Mouse (Mus musculus): ENCODE measurements at regions not wholly inside any gene's neighbourhood (a gene's known extent, or its start where the extent isn't known, plus 50 kb on each side); places are given as distances from the start of the nearest gene placed in this dataset.
A peak's percentile ranks its signal among the peaks of the same experiment; 100 is the strongest.

DNA sequence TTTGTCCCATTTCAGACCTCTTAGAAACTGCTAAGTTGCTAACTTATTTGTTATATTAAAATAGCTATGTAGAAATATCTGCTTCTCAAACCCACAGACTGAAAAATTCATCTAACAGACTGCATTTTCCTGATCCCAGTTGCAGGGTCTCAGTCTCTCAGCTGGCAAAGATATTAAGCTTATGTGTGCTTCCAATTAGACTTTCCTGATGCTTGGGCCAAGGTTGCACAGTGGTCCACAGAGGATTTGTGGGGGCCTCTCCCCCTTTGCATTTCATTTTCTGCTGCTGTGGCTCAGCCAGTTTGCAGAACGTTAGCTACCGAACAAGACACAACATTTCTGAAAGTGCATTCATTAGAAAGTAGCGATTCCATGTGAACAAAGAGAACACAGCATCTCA lies 457.4 kb downstream of the Plcl1 start:
- no peak overlapping the region for H3K4me3 ChIP-seq
- H3K36me3 ChIP-seq: no peaks in the 10 kb centered on the region
- no peak for ATAC-seq (ENCODE audit: low FRiP score, low read depth)
- no peaks in the 10 kb centered on the region for H3K9me3 ChIP-seq
- no peak overlapping the region for H3K27ac ChIP-seq (replicated peaks)
- no peaks in the 10 kb centered on the region for H3K4me1 ChIP-seq (replicated peaks)
- H3K4me2 ChIP-seq: no peak overlapping the region
- H3K27me3 ChIP-seq: no peaks in the 10 kb centered on the region
- no peak overlapping the region for H3K9ac ChIP-seq
- WGBS: 48% methylated on average over 3 of the region's 3 CpGs

DNA sequence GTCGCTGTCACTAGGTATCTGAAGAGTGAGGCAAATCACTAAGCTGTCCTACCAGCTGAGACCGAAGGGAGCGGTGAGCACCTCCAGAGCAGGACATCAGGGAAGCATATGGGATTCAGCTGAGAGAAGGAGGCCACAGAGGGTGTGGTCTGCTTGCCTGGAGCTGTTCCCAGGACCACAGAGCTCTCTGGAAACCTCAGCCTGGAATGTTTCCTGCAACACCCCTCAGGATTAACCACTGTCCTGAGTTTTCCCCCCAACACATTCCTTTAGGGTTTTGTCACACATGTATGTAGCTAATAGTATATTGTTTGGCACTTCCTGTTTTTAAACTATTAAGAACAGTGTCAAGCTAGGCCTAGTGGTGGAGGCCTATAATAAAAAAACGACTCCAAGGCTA lies 459.6 kb downstream of the Plcl1 start:
- Histone ChIP-seq H3K4me1 (replicated peaks) (no peaks in the 10 kb centered on the region), H3K27ac (replicated peaks) (no peak overlapping the region), H3K4me2 (no peak overlapping the region), H3K9ac (no peak overlapping the region), H3K27me3 (no peaks in the 10 kb centered on the region), H3K4me3 (no peak overlapping the region), H3K36me3 (no peaks in the 10 kb centered on the region), H3K9me3 (no peaks in the 10 kb centered on the region)
- 82% methylated on average over 4 of the region's 4 CpGs for WGBS
- no peak for ATAC-seq (ENCODE audit: low FRiP score, low read depth)

DNA sequence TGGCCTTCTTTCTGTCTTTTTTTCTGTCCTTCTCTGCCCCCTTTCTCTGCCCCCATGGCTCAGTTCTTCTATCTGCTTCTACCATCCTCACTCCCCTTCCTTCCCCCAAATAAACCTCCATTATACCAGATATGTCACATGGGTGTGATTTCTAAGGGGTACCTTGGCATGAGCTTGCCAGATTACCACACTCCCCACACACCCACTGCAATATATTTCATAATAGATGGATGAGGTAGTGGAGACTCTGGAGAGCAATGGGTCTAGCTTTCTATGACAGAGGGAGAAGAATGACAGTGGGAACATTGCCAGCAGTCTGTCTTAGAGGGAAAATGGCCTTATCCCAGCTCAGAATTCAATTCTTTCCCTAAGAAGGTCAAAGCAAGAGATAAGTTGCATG lies 461.0 kb downstream of the Plcl1 start:
- Histone ChIP-seq H3K9ac (no peak overlapping the region), H3K4me2 (no peak overlapping the region), H3K9me3 (no peaks in the 10 kb centered on the region), H3K27ac (replicated peaks) (no peak overlapping the region), H3K4me3 (no peak overlapping the region), H3K36me3 (no peaks in the 10 kb centered on the region), H3K27me3 (no peaks in the 10 kb centered on the region), H3K4me1 (replicated peaks) (no peaks in the 10 kb centered on the region)
- no peak for ATAC-seq (ENCODE audit: low FRiP score, low read depth)

DNA sequence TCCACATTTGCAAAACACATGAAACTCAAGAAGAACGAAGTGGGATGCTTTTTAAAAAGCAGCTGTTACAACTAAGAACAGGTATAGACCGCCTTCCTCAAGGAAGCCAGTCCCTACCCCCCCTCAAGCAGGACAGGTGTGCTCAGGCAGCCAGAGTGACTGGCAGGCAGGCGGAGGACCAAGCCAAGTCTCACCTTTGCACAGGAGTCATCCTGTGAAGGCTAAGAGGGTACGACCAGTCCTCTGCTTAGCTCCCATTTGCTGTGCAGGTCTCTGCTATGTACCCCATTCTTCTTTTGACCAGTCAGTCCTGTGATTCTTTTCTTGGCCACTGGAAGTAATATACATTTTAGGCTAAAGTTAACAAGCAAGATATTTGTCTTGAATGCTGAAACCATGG lies 467.9 kb downstream of the Plcl1 start:
- H3K9ac ChIP-seq: no peak overlapping the region
- ATAC-seq (ENCODE audit: low FRiP score, low read depth): no peak
- no peaks in the 10 kb centered on the region for H3K9me3 ChIP-seq
- no peak overlapping the region for H3K4me3 ChIP-seq
- H3K27me3 ChIP-seq: no peaks in the 10 kb centered on the region
- no peaks in the 10 kb centered on the region for H3K36me3 ChIP-seq
- no peaks in the 10 kb centered on the region for H3K4me1 ChIP-seq (replicated peaks)
- 92% methylated on average over 4 of the region's 4 CpGs for WGBS
- H3K27ac ChIP-seq (replicated peaks): no peak overlapping the region
- H3K4me2 ChIP-seq: no peak overlapping the region

DNA sequence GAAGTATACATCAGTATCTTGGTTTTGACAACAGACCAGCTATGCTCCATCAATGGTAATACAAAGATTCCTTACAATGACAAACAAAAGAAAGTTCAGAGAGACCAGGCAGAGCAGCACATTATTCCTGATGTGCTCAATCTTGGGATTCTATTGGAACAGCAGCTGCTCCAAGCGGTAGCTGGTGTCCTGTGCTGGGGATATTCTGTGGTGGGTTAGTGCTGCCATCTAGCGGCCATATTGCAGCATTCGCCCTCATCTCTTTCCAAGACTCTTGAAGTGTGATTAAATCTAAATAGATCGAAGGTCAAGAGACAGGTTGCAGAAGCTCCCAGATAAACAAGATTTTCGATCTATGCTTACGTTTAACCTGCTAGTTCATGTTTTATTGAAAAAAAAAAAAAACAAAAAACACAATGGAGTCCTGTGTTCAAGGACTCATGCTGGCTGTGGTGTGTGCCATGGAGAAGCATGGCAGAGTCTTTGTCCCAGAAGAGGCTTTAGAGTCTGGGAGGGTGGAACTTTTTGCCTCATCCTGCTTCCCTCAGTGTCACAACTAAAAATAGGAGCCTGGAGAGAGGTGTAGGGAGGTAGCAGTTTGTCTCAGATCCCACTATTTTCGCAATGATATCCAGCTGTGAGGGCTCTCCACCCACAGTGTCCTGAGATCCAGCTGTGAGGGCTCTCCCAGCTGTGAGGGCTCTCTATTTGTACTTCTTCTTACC lies 468.6 kb downstream of the Plcl1 start:
- Histone ChIP-seq H3K36me3 (no peaks in the 10 kb centered on the region), H3K4me2 (no peak overlapping the region), H3K9me3 (no peaks in the 10 kb centered on the region), H3K27me3 (no peaks in the 10 kb centered on the region), H3K4me1 (replicated peaks) (no peaks in the 10 kb centered on the region), H3K4me3 (no peak overlapping the region), H3K27ac (replicated peaks) (no peak overlapping the region), H3K9ac (no peak overlapping the region)
- 19% methylated on average over 7 of the region's 7 CpGs for WGBS
- peak; percentile 85 for ATAC-seq (ENCODE audit: low FRiP score, low read depth)

DNA sequence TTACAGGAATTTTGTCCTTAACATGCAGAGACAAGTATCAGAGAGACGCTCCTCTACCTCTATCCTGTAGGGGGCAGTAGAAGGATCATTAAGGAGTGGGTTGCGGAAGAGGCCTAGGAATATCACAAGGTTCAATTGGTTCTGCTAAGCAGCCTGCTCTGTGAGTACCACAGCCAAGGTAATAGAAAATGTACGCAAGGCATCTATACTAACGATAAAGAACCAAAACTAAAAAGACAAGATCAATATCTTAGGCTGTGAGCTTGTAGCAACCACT lies 469.1 kb downstream of the Plcl1 start:
- H3K4me1 ChIP-seq (replicated peaks): no peaks in the 10 kb centered on the region
- ATAC-seq (ENCODE audit: low FRiP score, low read depth): peak; percentile 45; the same call in 1 of the 2 replicates
- H3K9ac ChIP-seq: no peak overlapping the region
- no peaks in the 10 kb centered on the region for H3K27me3 ChIP-seq
- H3K36me3 ChIP-seq: no peaks in the 10 kb centered on the region
- H3K27ac ChIP-seq (replicated peaks): no peak overlapping the region
- no peak overlapping the region for H3K4me2 ChIP-seq
- WGBS: 60% methylated on average over 4 of the region's 4 CpGs
- H3K4me3 ChIP-seq: no peak overlapping the region
- H3K9me3 ChIP-seq: no peaks in the 10 kb centered on the region

DNA sequence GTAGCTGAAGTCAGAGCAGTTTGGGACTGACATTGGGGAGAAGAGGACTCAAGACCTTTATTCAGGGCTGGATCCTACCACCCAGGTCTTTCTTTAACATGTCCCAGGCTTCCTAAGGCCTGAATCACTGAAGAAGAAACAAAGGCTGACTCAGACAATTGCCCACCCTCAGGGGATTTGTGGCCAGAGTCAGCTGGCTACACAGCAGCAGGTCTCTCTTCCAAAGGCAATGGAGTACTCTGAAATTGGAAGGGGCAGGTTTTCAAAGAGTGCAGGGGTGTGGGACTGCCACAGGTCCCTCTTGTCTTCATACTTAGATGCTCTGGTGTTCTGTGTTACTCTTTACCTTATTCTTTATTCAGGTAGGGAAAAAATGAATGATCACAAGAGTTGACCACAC lies 478.9 kb downstream of the Plcl1 start:
- no peak overlapping the region for H3K9ac ChIP-seq
- no peaks in the 10 kb centered on the region for H3K9me3 ChIP-seq
- H3K4me2 ChIP-seq: no peak overlapping the region
- no peak for ATAC-seq (ENCODE audit: low FRiP score, low read depth)
- no peak overlapping the region for H3K27ac ChIP-seq (replicated peaks)
- no peaks in the 10 kb centered on the region for H3K36me3 ChIP-seq
- no peak overlapping the region for H3K4me3 ChIP-seq
- H3K4me1 ChIP-seq (replicated peaks): peaks cover 4% of the 10 kb centered on the region; the same call in 1 of the 2 replicates
- peaks cover 3% of the 10 kb centered on the region; the same call in 1 of the 2 replicates for H3K27me3 ChIP-seq

DNA sequence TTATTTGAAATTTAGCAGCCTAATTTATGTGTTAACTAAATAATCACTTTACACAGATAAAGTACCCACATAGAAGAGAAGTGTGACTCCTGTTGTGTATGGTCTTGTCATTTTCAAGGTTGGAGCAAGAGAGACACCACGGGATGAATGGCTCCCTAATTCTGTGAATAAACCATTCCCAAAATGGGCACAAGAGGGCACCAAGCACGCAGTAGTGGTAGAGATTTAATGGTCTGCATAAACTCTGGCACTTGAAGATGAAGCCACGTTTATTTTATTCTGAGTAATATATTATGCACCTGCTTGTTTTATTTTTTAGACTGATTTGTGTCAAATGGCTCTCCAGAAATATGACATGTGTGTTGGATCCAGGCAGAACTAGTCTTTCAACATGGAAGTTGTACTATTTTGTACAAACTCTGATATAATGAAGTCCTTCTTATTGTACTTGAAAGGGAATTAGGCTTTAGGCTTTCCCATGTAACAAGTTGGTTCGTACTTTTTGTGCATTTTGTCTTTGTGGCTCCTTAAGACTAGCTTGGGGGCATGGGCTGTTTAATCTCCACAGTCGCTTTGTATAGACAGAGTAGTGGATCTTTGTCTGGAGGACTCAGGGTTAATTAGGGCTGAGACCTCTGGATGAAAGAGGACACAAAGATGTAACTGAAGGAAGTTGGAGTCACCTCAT lies 480.8 kb downstream of the Plcl1 start:
- Histone ChIP-seq H3K4me2 (no peak overlapping the region), H3K27me3 (peaks cover 14% of the 10 kb centered on the region), H3K27ac (replicated peaks) (no peak overlapping the region), H3K9ac (no peak overlapping the region), H3K36me3 (no peaks in the 10 kb centered on the region), H3K4me1 (replicated peaks) (peaks cover 4% of the 10 kb centered on the region; the same call in 1 of the 2 replicates), H3K9me3 (no peaks in the 10 kb centered on the region), H3K4me3 (no peak overlapping the region)
- 0 out of 2 replicates have a peak, but pooled peaks have one; percentile 42 for ATAC-seq (ENCODE audit: low FRiP score, low read depth)
- WGBS: 22% methylated on average over 5 of the region's 5 CpGs

DNA sequence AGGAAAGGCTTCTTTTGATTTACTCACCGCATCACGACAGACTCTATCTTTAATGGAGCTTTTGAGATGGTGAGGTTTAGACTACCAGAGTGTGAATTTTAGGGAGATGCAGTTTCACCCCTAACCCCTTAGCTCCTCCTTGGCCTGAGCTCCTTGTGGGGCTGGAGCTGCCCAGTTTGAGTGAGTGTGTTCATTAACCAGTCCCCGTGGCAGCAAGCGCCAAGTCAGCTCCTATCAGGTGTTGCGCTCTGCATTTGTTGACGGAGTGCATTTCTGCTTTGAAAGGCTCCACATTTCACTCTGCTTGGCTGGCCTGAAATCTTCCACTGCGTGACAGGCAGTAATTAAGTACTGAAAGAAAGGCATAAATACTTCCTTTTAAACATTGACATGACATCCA lies 481.7 kb downstream of the Plcl1 start:
- H3K9me3 ChIP-seq: no peaks in the 10 kb centered on the region
- no peak overlapping the region for H3K9ac ChIP-seq
- H3K4me2 ChIP-seq: no peak overlapping the region
- H3K27ac ChIP-seq (replicated peaks): no peak overlapping the region
- no peaks in the 10 kb centered on the region for H3K36me3 ChIP-seq
- peaks cover 16% of the 10 kb centered on the region for H3K27me3 ChIP-seq
- ATAC-seq (ENCODE audit: low FRiP score, low read depth): no peak
- 39% methylated on average over 7 of the region's 7 CpGs for WGBS
- peaks cover 4% of the 10 kb centered on the region; the same call in 1 of the 2 replicates for H3K4me1 ChIP-seq (replicated peaks)
- H3K4me3 ChIP-seq: no peak overlapping the region

DNA sequence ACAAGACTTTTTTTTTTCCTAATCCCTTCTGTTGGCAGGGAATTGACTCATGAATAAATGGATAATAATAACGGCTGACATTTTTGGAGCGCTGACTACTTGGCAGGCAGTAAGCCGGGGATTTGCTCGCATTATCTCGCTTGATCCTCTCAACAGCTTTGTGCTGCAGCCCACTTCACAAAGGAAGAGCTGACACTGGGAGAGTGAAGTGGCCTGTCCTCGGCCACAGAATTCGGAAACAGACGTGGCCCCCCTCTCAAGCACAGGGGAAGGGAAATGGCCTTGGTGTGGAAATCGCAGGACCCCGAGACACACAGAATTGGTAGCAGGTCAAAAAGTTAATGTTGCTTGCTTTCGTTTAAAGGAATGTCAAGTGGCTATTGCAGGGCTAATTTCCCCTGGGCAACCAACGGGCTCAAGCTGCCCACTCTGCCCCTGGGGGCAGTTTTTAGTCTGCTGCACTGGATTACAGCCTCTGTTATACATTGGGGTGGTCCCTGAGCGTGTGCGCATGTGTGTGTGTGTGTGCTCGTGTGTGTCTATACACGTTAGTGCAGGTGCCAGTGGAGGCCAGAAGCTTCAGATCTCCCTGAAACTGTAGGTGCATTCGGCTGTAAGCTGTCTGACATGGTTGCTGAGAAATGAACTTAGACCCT lies 483.1 kb downstream of the Plcl1 start:
- H3K4me2 ChIP-seq: no peak overlapping the region; the same call in 1 of the 2 replicates
- peak; percentile 46; the same call in 1 of the 2 replicates for ATAC-seq (ENCODE audit: low FRiP score, low read depth)
- no peaks in the 10 kb centered on the region for H3K36me3 ChIP-seq
- H3K4me1 ChIP-seq (replicated peaks): peaks cover 4% of the 10 kb centered on the region; the same call in 1 of the 2 replicates
- WGBS: 48% methylated on average over 17 of the region's 17 CpGs
- no peak overlapping the region for H3K4me3 ChIP-seq
- H3K9ac ChIP-seq: no peak overlapping the region
- H3K27me3 ChIP-seq: peaks cover 18% of the 10 kb centered on the region
- H3K9me3 ChIP-seq: no peaks in the 10 kb centered on the region
- no peak overlapping the region for H3K27ac ChIP-seq (replicated peaks)

DNA sequence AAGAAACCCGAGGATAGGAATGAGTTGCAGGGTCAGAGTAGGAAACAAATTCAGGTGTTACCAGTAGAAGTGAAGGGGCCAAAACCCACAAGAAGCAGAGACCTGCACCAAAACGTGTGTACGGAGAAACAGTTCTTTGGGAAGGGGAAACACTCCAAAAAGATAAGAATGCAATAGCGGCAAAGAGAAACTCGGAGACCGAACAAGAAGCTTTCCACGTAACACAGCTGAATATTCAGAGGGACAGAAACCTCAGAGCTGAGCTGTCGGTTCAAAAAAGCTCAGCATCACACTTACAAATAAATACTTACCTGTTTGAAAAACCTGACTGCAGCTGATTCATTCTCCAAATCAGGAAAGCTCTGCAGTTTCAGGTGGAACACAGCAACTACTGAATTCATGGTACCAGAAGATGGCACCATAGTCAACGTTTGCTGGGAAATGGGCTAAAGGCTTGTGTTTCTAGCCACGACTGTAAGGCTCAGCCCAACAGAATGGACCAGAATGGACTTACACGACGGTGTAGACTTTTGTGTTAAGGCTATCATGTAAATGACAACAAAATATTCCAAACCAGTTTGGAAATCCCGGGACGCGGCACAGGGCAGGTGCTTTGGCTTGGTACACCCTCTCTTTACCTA lies 484.9 kb downstream of the Plcl1 start:
- 56% methylated on average over 15 of the region's 15 CpGs for WGBS
- H3K4me2 ChIP-seq: peak overlapping the region; percentile 32

DNA sequence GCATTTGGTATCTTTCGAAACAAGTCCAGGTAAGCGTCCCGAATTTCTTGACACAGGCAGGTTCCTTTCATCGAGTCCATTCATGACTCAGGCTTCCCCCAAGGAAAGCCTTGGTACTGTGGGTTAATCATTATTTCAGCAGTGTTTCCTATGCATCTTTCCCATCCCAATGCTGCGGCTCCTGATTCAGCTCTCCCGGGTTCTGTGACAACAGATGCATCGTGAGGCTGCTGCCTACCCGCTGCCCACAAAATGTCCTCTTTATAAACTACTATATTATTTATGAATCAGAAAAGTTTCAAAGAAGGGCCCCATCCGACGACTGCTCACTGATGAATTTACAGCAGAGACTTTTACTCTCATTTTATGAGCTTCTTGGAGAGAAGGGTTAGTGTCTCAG lies 486.2 kb downstream of the Plcl1 start:
- H3K27ac ChIP-seq (replicated peaks): no peak overlapping the region

More for the DNA sequence above, 484.9 kb downstream of the Plcl1 start:
- Histone ChIP-seq H3K27ac (replicated peaks) (no peak overlapping the region), H3K4me3 (no peak overlapping the region), H3K9ac (no peak overlapping the region), H3K9me3 (no peaks in the 10 kb centered on the region), H3K36me3 (no peaks in the 10 kb centered on the region), H3K4me1 (replicated peaks) (peaks cover 4% of the 10 kb centered on the region; the same call in 1 of the 2 replicates), H3K27me3 (peaks cover 18% of the 10 kb centered on the region)
- ATAC-seq (ENCODE audit: low FRiP score, low read depth): peak; percentile 87

More for the DNA sequence above, 486.2 kb downstream of the Plcl1 start:
- ATAC-seq (ENCODE audit: low FRiP score, low read depth): no peak
- Histone ChIP-seq H3K4me3 (no peak overlapping the region), H3K27me3 (peaks cover 18% of the 10 kb centered on the region), H3K9me3 (no peaks in the 10 kb centered on the region), H3K9ac (no peak overlapping the region), H3K36me3 (no peaks in the 10 kb centered on the region), H3K4me1 (replicated peaks) (peaks cover 4% of the 10 kb centered on the region; the same call in 1 of the 2 replicates), H3K4me2 (no peak overlapping the region)
- WGBS: 54% methylated on average over 10 of the region's 10 CpGs
